Mouse (Mus musculus): Measurements from ENCODE around the gene Ino80. TPM values are rescaled to one million over a fixed set of nuclear protein-coding genes. Genes with fewer than 3 reads are reported as not detected.
A peak's percentile ranks its signal among the peaks of the same experiment; 100 is the strongest.

The Ino80 gene
- polyA plus RNA-seq, 1 experiment from 2014 or later: 3.7 TPM

DNA sequence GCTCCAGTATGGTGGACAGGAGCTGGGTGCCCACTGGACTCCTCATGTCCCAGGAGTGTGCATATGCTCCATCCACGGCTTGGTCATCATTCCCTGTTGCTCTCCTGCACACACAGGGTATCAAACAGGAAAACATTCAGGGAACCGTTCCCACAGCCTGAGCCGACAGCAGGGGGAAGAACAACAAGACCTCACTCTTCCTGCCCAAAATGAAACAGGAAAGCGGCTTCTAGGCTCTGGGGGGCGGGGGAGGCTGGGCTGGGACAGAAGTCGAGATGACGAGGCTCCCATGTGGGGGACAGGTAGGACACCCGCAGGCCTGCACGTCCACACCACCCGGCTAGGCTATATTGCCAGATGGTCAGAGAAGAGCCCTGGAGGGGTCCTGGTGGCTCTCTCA is 141.0 kb downstream of the Ino80 start:
- Histone ChIP-seq H3K9me3 (replicated peaks; ENCODE audit: control insufficient read depth, low read length) (no peaks in the 10 kb centered on the region), H3K4me1 (ENCODE audit: control insufficient read depth, insufficient read depth, low read length) (peaks cover 6% of the 10 kb centered on the region), H3K4me2 (peak overlapping the region; percentile 12; the same call in 1 of the 2 replicates), H3K4me3 (ENCODE audit: low read depth, low read length) (no peak overlapping the region), H3K9ac (ENCODE audit: low read depth, low read length) (no peak overlapping the region), H3K27me3 (ENCODE audit: control insufficient read depth, insufficient read depth, low read length) (peaks cover 14% of the 10 kb centered on the region), H3K27ac (ENCODE audit: low read depth, low read length) (peak overlapping the region; percentile 50; the same call in 1 of the 2 replicates), H3K36me3 (ENCODE audit: control insufficient read depth, insufficient read depth, low read length) (no peaks in the 10 kb centered on the region)
- no peak for ATAC-seq (replicated peaks; ENCODE audit: insufficient number of reproducible peaks, low FRiP score, low TSS enrichment)
- WGBS (ENCODE audit: insufficient replicate concordance): 54% methylated on average over 10 of the region's 10 CpGs

DNA sequence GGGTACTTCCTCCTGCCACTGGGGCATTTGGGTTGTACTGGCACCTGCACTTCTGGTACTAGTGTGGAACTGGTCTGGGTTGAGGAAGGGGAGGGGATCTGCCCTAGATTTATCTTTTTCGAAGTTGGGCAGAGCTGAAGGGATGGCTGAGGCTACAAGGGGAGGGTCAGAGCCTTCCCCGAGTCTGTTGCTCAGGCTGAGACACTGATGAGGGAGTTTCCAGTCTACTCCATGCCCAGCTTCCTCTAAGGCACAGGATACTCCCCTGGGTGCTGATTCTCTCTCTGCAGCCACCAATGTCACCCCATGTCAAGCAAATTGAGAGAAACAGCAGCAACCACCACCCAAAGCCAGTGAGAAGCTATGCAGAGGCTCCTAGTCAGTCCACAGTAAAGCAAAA is 141.5 kb downstream of the Ino80 start:
- H3K4me3 ChIP-seq (ENCODE audit: low read depth, low read length): no peak overlapping the region
- H3K4me1 ChIP-seq (ENCODE audit: control insufficient read depth, insufficient read depth, low read length): peaks cover 6% of the 10 kb centered on the region
- H3K9me3 ChIP-seq (replicated peaks; ENCODE audit: control insufficient read depth, low read length): no peaks in the 10 kb centered on the region
- no peaks in the 10 kb centered on the region for H3K36me3 ChIP-seq (ENCODE audit: control insufficient read depth, insufficient read depth, low read length)
- WGBS (ENCODE audit: insufficient replicate concordance): 59% methylated on average over 2 of the region's 2 CpGs
- H3K27me3 ChIP-seq (ENCODE audit: control insufficient read depth, insufficient read depth, low read length): peaks cover 19% of the 10 kb centered on the region
- H3K27ac ChIP-seq (ENCODE audit: low read depth, low read length): peak overlapping the region; percentile 50; the same call in 1 of the 2 replicates
- H3K9ac ChIP-seq (ENCODE audit: low read depth, low read length): no peak overlapping the region
- no peak for ATAC-seq (replicated peaks; ENCODE audit: insufficient number of reproducible peaks, low FRiP score, low TSS enrichment)
- H3K4me2 ChIP-seq: peak overlapping the region; percentile 24; the same call in 1 of the 2 replicates

DNA sequence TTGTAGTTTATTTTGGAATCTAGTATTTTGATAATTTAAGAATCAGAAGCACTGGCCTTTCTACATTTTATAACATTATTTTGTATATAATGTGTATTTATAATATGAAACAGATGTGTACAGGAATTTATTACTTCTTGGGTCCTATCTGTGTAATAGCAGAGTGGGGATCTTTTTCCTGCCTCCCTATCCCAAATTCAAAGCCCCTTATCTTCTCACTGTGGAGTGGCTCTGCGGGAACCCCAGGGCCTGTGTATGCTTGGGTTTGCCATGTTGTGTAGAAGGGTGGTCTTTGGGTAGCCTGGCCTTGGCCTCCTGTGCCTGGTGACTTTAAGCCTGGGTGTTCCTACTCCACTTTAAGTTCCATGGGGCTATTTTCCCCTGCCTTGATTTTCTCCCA is 142.0 kb downstream of the Ino80 start:
- H3K4me1 ChIP-seq (ENCODE audit: control insufficient read depth, insufficient read depth, low read length): peaks cover 6% of the 10 kb centered on the region
- WGBS (ENCODE audit: insufficient replicate concordance): 65% methylated on average over 1 of the region's 1 CpGs
- no peak for ATAC-seq (replicated peaks; ENCODE audit: insufficient number of reproducible peaks, low FRiP score, low TSS enrichment)
- H3K36me3 ChIP-seq (ENCODE audit: control insufficient read depth, insufficient read depth, low read length): no peaks in the 10 kb centered on the region
- H3K4me2 ChIP-seq: no peak overlapping the region
- no peak overlapping the region for H3K9ac ChIP-seq (ENCODE audit: low read depth, low read length)
- no peaks in the 10 kb centered on the region for H3K9me3 ChIP-seq (replicated peaks; ENCODE audit: control insufficient read depth, low read length)
- 0 out of 2 replicates have a peak overlapping the region, but pooled peaks have one; percentile 50 for H3K27ac ChIP-seq (ENCODE audit: low read depth, low read length)
- peaks cover 23% of the 10 kb centered on the region for H3K27me3 ChIP-seq (ENCODE audit: control insufficient read depth, insufficient read depth, low read length)
- no peak overlapping the region for H3K4me3 ChIP-seq (ENCODE audit: low read depth, low read length)

DNA sequence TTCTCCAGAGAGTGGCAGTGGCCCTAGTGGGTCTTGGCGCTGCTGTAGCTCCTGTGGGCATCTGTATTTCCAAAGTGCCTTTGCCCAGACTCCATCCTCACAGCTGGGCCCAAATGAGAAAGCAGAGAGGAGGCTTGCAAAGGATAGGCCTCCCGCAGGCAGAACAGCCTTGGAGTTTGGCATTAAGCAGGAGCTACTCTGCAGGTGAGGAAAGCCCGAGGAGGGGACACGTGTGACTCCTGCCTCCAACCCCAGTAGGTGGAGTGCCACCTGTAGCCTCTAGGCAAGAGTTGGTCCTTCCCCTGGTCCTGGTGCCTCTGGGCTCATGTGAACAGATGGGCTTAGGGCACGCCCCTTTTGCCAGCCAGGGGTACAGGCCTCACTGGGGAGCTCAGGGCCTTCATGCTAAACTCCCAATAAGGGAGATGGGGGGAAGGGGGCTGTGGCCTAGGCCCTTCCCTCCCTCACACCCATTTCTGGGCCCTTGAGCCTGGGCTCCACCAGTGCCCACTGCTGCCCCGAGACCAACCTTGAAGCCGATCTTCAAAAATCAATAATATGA is 142.4 kb downstream of the Ino80 start:
- H3K9me3 ChIP-seq (replicated peaks; ENCODE audit: control insufficient read depth, low read length): no peaks in the 10 kb centered on the region
- no peak overlapping the region for H3K27ac ChIP-seq (ENCODE audit: low read depth, low read length)
- H3K27me3 ChIP-seq (ENCODE audit: control insufficient read depth, insufficient read depth, low read length): peaks cover 27% of the 10 kb centered on the region
- ATAC-seq (replicated peaks; ENCODE audit: insufficient number of reproducible peaks, low FRiP score, low TSS enrichment): no peak
- no peak overlapping the region for H3K9ac ChIP-seq (ENCODE audit: low read depth, low read length)
- H3K36me3 ChIP-seq (ENCODE audit: control insufficient read depth, insufficient read depth, low read length): no peaks in the 10 kb centered on the region
- H3K4me1 ChIP-seq (ENCODE audit: control insufficient read depth, insufficient read depth, low read length): peaks cover 6% of the 10 kb centered on the region
- no peak overlapping the region for H3K4me3 ChIP-seq (ENCODE audit: low read depth, low read length)
- H3K4me2 ChIP-seq: no peak overlapping the region
- 71% methylated on average over 7 of the region's 7 CpGs for WGBS (ENCODE audit: insufficient replicate concordance)

DNA sequence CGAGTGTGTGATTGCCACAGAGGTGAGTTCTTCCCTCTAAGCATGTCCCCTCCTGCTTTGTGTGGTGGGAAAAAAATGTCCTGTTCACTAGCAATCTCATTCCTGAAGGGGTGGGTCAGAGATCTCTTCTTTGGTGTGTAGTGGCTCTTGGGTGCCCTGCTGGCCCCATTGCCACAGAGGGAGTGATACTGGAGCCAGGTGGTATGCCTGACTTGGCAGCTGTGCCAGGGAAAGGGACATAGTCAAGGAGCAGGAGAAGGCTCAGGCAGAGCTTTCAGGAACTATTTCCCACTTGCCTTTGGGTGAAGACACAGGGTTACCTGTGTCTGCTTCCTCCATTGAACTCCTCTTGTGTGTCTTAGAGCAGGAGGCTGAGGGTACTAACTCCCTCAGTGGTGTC is 143.4 kb downstream of the Ino80 start:
- no peaks in the 10 kb centered on the region for H3K36me3 ChIP-seq (ENCODE audit: control insufficient read depth, insufficient read depth, low read length)
- H3K9me3 ChIP-seq (replicated peaks; ENCODE audit: control insufficient read depth, low read length): no peaks in the 10 kb centered on the region
- H3K4me2 ChIP-seq: peak overlapping the region; percentile 3; the same call in 1 of the 2 replicates
- H3K27ac ChIP-seq (ENCODE audit: low read depth, low read length): no peak overlapping the region
- H3K27me3 ChIP-seq (ENCODE audit: control insufficient read depth, insufficient read depth, low read length): peaks cover 32% of the 10 kb centered on the region
- WGBS (ENCODE audit: insufficient replicate concordance): 54% methylated on average over 1 of the region's 1 CpGs
- ATAC-seq (replicated peaks; ENCODE audit: insufficient number of reproducible peaks, low FRiP score, low TSS enrichment): no peak
- no peak overlapping the region for H3K4me3 ChIP-seq (ENCODE audit: low read depth, low read length)
- no peak overlapping the region for H3K9ac ChIP-seq (ENCODE audit: low read depth, low read length)
- H3K4me1 ChIP-seq (ENCODE audit: control insufficient read depth, insufficient read depth, low read length): peaks cover 6% of the 10 kb centered on the region

DNA sequence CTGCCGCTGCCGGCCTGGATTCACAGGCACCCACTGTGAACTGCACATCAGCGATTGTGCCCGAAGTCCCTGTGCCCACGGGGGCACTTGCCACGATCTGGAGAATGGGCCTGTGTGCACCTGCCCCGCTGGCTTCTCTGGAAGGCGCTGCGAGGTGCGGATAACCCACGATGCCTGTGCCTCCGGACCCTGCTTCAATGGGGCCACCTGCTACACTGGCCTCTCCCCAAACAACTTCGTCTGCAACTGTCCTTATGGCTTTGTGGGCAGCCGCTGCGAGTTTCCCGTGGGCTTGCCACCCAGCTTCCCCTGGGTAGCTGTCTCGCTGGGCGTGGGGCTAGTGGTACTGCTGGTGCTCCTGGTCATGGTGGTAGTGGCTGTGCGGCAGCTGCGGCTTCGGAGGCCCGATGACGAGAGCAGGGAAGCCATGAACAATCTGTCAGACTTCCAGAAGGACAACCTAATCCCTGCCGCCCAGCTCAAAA is 145.3 kb downstream of the Ino80 start:
- peaks cover 50% of the 10 kb centered on the region for H3K27me3 ChIP-seq (ENCODE audit: control insufficient read depth, insufficient read depth, low read length)
- no peak overlapping the region for H3K27ac ChIP-seq (ENCODE audit: low read depth, low read length)
- H3K4me3 ChIP-seq (ENCODE audit: low read depth, low read length): no peak overlapping the region
- no peak for ATAC-seq (replicated peaks; ENCODE audit: insufficient number of reproducible peaks, low FRiP score, low TSS enrichment)
- no peak overlapping the region for H3K4me2 ChIP-seq
- 64% methylated on average over 24 of the region's 24 CpGs for WGBS (ENCODE audit: insufficient replicate concordance)
- H3K4me1 ChIP-seq (ENCODE audit: control insufficient read depth, insufficient read depth, low read length): peaks cover 4% of the 10 kb centered on the region
- H3K9ac ChIP-seq (ENCODE audit: low read depth, low read length): no peak overlapping the region
- H3K9me3 ChIP-seq (replicated peaks; ENCODE audit: control insufficient read depth, low read length): no peaks in the 10 kb centered on the region
- H3K36me3 ChIP-seq (ENCODE audit: control insufficient read depth, insufficient read depth, low read length): no peaks in the 10 kb centered on the region

DNA sequence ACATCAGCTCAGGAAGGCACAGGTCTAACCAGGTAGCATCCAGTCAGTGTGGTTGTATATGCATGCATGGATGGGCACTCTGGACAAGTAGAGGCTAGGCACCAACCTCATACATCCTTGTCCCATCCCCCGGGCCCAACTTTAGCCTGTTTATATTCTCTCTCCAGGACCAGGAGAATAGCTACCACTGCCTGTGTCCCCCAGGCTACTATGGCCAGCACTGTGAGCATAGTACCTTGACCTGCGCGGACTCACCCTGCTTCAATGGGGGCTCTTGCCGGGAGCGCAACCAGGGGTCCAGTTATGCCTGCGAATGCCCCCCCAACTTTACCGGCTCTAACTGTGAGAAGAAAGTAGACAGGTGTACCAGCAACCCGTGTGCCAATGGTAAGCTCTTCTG is 146.7 kb downstream of the Ino80 start:
- ATAC-seq (replicated peaks; ENCODE audit: insufficient number of reproducible peaks, low FRiP score, low TSS enrichment): no peak
- H3K27me3 ChIP-seq (ENCODE audit: control insufficient read depth, insufficient read depth, low read length): peaks cover 62% of the 10 kb centered on the region
- no peak overlapping the region for H3K4me3 ChIP-seq (ENCODE audit: low read depth, low read length)
- H3K9me3 ChIP-seq (replicated peaks; ENCODE audit: control insufficient read depth, low read length): no peaks in the 10 kb centered on the region
- peaks cover 6% of the 10 kb centered on the region; the same call in 1 of the 2 replicates for H3K4me1 ChIP-seq (ENCODE audit: control insufficient read depth, insufficient read depth, low read length)
- no peak overlapping the region for H3K27ac ChIP-seq (ENCODE audit: low read depth, low read length)
- H3K9ac ChIP-seq (ENCODE audit: low read depth, low read length): no peak overlapping the region
- WGBS (ENCODE audit: insufficient replicate concordance): 83% methylated on average over 8 of the region's 8 CpGs
- H3K36me3 ChIP-seq (ENCODE audit: control insufficient read depth, insufficient read depth, low read length): no peaks in the 10 kb centered on the region
- no peak overlapping the region for H3K4me2 ChIP-seq

DNA sequence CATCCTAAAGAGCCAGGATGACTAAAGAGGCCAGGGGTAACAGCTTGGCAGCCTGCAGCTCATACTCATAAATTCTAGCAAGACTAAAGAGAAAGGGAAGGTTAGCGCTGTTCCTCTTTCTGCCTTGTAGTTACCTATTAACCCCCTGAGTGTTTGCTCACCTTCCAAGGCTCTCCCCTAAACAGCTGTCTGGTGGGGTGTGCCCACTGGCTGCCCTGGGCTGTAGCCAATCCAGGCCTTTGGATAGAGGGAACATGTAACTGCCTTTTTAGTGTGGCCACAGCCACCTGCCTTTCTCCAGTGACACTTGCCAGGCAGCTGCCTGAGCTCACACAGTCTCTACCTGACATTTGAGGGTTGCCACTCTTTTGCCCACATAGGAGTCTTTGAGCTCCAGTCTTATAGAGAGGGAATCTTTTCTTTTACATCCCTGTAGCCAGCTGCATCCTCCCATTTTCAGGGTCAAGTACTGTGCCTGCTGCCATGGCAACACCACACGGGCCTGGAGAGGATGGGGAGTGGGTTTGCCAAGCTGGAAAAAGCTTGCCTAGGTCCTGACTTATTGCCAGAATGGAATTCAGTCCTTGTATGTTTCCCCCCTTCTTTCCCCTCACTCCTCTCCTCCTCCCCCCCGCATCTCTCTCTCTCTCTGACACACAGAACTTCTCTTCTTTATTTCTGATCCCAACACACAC is 148.2 kb downstream of the Ino80 start:
- 53% methylated on average over 3 of the region's 3 CpGs for WGBS (ENCODE audit: insufficient replicate concordance)
- H3K4me2 ChIP-seq: peak overlapping the region; percentile 96; the same call in 1 of the 2 replicates
- no peak overlapping the region for H3K27ac ChIP-seq (ENCODE audit: low read depth, low read length)
- no peak overlapping the region for H3K4me3 ChIP-seq (ENCODE audit: low read depth, low read length)
- peaks cover 74% of the 10 kb centered on the region for H3K27me3 ChIP-seq (ENCODE audit: control insufficient read depth, insufficient read depth, low read length)
- no peaks in the 10 kb centered on the region for H3K36me3 ChIP-seq (ENCODE audit: control insufficient read depth, insufficient read depth, low read length)
- no peak overlapping the region for H3K9ac ChIP-seq (ENCODE audit: low read depth, low read length)
- ATAC-seq (replicated peaks; ENCODE audit: insufficient number of reproducible peaks, low FRiP score, low TSS enrichment): no peak
- H3K4me1 ChIP-seq (ENCODE audit: control insufficient read depth, insufficient read depth, low read length): peaks cover 16% of the 10 kb centered on the region
- H3K9me3 ChIP-seq (replicated peaks; ENCODE audit: control insufficient read depth, low read length): no peaks in the 10 kb centered on the region

All from heart, embryonic 11.5 days (tissue).